Mouse (Mus musculus) MEL (cell line): ENCODE measurements around the gene Ginm1.

ENCODE experiments used
- CHD1 ChIP-seq: IDR thresholded peaks from 2 replicates; pipeline ENCODE4 v1.6.1; 2012; ENCODE audit warnings: low read depth, mild to moderate bottlenecking, inconsistent platforms, low read length, improper control_type of control experiment
- CTCF ChIP-seq, 3 experiments: IDR thresholded peaks in 2 of 3; conservative IDR thresholded peaks in 1 of 3; 2 replicates each; pipeline ENCODE4 v1.5.1; 2011 to 2012; ENCODE audit warnings: low read length in 3 of 3, low read depth in 2 of 3, mild to moderate bottlenecking in 2 of 3, improper control_type of control experiment in 1 of 3, inconsistent platforms in 1 of 3, mixed read lengths in 1 of 3, moderate library complexity in 1 of 3; ENCODE audit not compliant: control insufficient read depth in 1 of 3, insufficient read depth in 1 of 3, poor library complexity in 1 of 3, severe bottlenecking in 1 of 3
- ELF1 ChIP-seq: IDR thresholded peaks from 2 replicates; pipeline ENCODE4 v1.6.1; 2014; ENCODE audit warnings: low read depth, mild to moderate bottlenecking, inconsistent platforms, low read length, improper control_type of control experiment, moderate library complexity
- EP300 ChIP-seq, 2 experiments: IDR thresholded peaks; 2 replicates each; pipeline ENCODE4 v1.6.1; 2011; ENCODE audit warnings: improper control_type of control experiment in 2 of 2, low read length in 2 of 2, low read depth in 1 of 2, mild to moderate bottlenecking in 1 of 2
- GATA1 ChIP-seq: IDR thresholded peaks from 2 replicates; pipeline ENCODE4 v1.6.1; 2011; ENCODE audit warnings: low read depth, low read length, improper control_type of control experiment
- NRF1 ChIP-seq: IDR thresholded peaks from 2 replicates; pipeline ENCODE4 v1.6.1; 2014; ENCODE audit warnings: low read depth, mild to moderate bottlenecking, inconsistent platforms, low read length, improper control_type of control experiment, moderate library complexity; ENCODE audit not compliant: poor library complexity, insufficient read depth, severe bottlenecking
- POLR2A ChIP-seq, 2 experiments: IDR thresholded peaks; 2 replicates each; pipeline ENCODE4 v1.6.1; 2011 to 2012; ENCODE audit warnings: low read length in 2 of 2, mild to moderate bottlenecking in 2 of 2, control low read depth in 1 of 2, improper control_type of control experiment in 1 of 2, low read depth in 1 of 2, moderate library complexity in 1 of 2; ENCODE audit not compliant: control insufficient read depth in 1 of 2, insufficient read depth in 1 of 2, poor library complexity in 1 of 2
- TAL1 ChIP-seq: IDR thresholded peaks from 2 replicates; pipeline ENCODE4 v1.6.1; 2012; ENCODE audit warnings: mild to moderate bottlenecking, inconsistent platforms, low read length, moderate library complexity, mixed read lengths
- TBP ChIP-seq: IDR thresholded peaks from 2 replicates; pipeline ENCODE4 v1.8.0; 2011; ENCODE audit warnings: low read depth, low read length, improper control_type of control experiment
- UBTF ChIP-seq: IDR thresholded peaks from 2 replicates; pipeline ENCODE4 v1.6.1; 2012; ENCODE audit warnings: low read depth, mild to moderate bottlenecking, inconsistent platforms, low read length, improper control_type of control experiment, moderate library complexity, borderline replicate concordance; ENCODE audit not compliant: insufficient read depth
- ZC3H11A ChIP-seq: IDR thresholded peaks from 2 replicates; pipeline ENCODE4 v1.6.1; 2012; ENCODE audit warnings: low read depth, mild to moderate bottlenecking, inconsistent platforms, low read length, improper control_type of control experiment

GRCm38 (mm10) chr10:7726501-7726812, 66.2 kb downstream of the Ginm1 start:
- no peak for TF ChIP-seq CTCF (IDR thresholded peaks at IDR 0.05 in 2 of 3, conservative IDR thresholded peaks at IDR 0.05 in 1 of 3; ENCODE audit: control insufficient read depth in 1 of 3, insufficient read depth in 1 of 3, low read depth in 2 of 3, low read length in 3 of 3, poor library complexity in 1 of 3, severe bottlenecking in 1 of 3)
- TF ChIP-seq CHD1 = no peak
- TF ChIP-seq TAL1 = no peak
- no peak for TF ChIP-seq NRF1
- TF ChIP-seq TBP = no peak
- TF ChIP-seq EP300 (IDR thresholded peaks at IDR 0.05; ENCODE audit: low read depth in 1 of 2, low read length in 2 of 2) = no peak
- TF ChIP-seq POLR2A (IDR thresholded peaks at IDR 0.05; ENCODE audit: control insufficient read depth in 1 of 2, insufficient read depth in 1 of 2, low read depth in 1 of 2, low read length in 2 of 2, poor library complexity in 1 of 2) = no peak
- TF ChIP-seq ELF1 = no peak
- TF ChIP-seq GATA1 = no peak
- TF ChIP-seq UBTF = no peak
- no peak for TF ChIP-seq ZC3H11A
